Mouse (Mus musculus) left cerebral cortex, adult 2 months (tissue): Measurements from ENCODE around the gene Tbc1d23. TPM values are rescaled to one million over a fixed set of nuclear protein-coding genes. Genes with fewer than 3 reads are reported as not detected.
A peak's percentile ranks its signal among the peaks of the same experiment; 100 is the strongest.

Experiments
- DNase-seq, 2 experiments: peaks; one replicate each; pipeline ENCODE4 v3.0.0; 2021 to 2022; ENCODE audit warnings: low spot score in 2 of 2, mixed read lengths in 1 of 2; ENCODE audit errors: extremely low spot score in 1 of 2
- H3K27ac ChIP-seq: fragments of 200-600 bp; 2 replicates; pipeline ENCODE4 v1.8.1; 2022
- H3K4me3 ChIP-seq: fragments of 200-600 bp; 2 replicates; pipeline ENCODE4 v1.8.1; 2022
- CTCF ChIP-seq: fragments of 200-600 bp; IDR thresholded peaks from 2 replicates; pipeline ENCODE4 v1.8.1; 2022; ENCODE audit warnings: antibody characterized with exemption, mild to moderate bottlenecking, moderate library complexity
- intact Hi-C: fragments of 180-260 bp; cut with DNase I; formaldehyde crosslinking; loops from one replicate; pipeline ENCODE4 v1.15.1; 2025
- total RNA-seq, 2 experiments: library from RNA; stranded (reverse); gene quantifications; 2 replicates each; pipeline ENCODE4 v1.2.3; 2021

Gene Tbc1d23
- total RNA-seq, 2 experiments from 2014 or later: 45.0 to 46.1 TPM

GRCm38 (mm10) chr16:57155899-57156298 is 75.4 kb downstream of the Tbc1d23 start:
- intact Hi-C loops: no loop called here
- H3K27ac ChIP-seq: no peak overlapping the region
- no peak for DNase-seq
- TF ChIP-seq CTCF: no peak
- no peak overlapping the region for H3K4me3 ChIP-seq

GRCm38 (mm10) chr16:57151437-57151836 is 79.9 kb downstream of the Tbc1d23 start:
- no peak for DNase-seq
- intact Hi-C loops: no loop called here
- no peak overlapping the region for H3K27ac ChIP-seq
- no peak for TF ChIP-seq CTCF
- H3K4me3 ChIP-seq: no peak overlapping the region

- no peak for TF ChIP-seq CTCF
- H3K27ac ChIP-seq: no peak overlapping the region
- intact Hi-C loops: no loop called here
- H3K4me3 ChIP-seq: no peak overlapping the region
- DNase-seq: no peak
Observed at GRCm38 (mm10) chr16:57144741-57145140, 86.6 kb downstream of the Tbc1d23 start.

GRCm38 (mm10) chr16:57133611-57134010 is 97.7 kb downstream of the Tbc1d23 start:
- no peak for DNase-seq
- Histone ChIP-seq H3K27ac (no peak overlapping the region), H3K4me3 (no peak overlapping the region)
- no peak for TF ChIP-seq CTCF
- intact Hi-C loops: no loop called here

- Histone ChIP-seq H3K4me3 (no peak overlapping the region), H3K27ac (no peak overlapping the region)
- intact Hi-C loops: no loop called here
- DNase-seq: no peak
- TF ChIP-seq CTCF: no peak
Observed at GRCm38 (mm10) chr16:57132326-57132725, 99.0 kb downstream of the Tbc1d23 start.

- no peak overlapping the region for H3K4me3 ChIP-seq
- TF ChIP-seq CTCF: no peak
- intact Hi-C loops: no loop called here
- no peak for DNase-seq
- no peak overlapping the region for H3K27ac ChIP-seq
Observed at GRCm38 (mm10) chr16:57131544-57131943, 99.8 kb downstream of the Tbc1d23 start.

- DNase-seq: no peak
- intact Hi-C loops: no loop called here
- Histone ChIP-seq H3K4me3 (no peak overlapping the region), H3K27ac (no peak overlapping the region)
- TF ChIP-seq CTCF: no peak
Observed at GRCm38 (mm10) chr16:57130752-57131400, 100.4 kb downstream of the Tbc1d23 start.

- Histone ChIP-seq H3K27ac (no peak overlapping the region), H3K4me3 (no peak overlapping the region)
- DNase-seq: no peak
- intact Hi-C loops: no loop called here
- TF ChIP-seq CTCF: no peak
Observed at GRCm38 (mm10) chr16:57127825-57128224, 103.5 kb downstream of the Tbc1d23 start.

- no peak overlapping the region for H3K27ac ChIP-seq
- no peak for TF ChIP-seq CTCF
- DNase-seq: no peak
- intact Hi-C loops: no loop called here
- H3K4me3 ChIP-seq: no peak overlapping the region
Observed at GRCm38 (mm10) chr16:57126268-57126667, 105.0 kb downstream of the Tbc1d23 start.

- TF ChIP-seq CTCF: no peak
- intact Hi-C loops: loop anchor here (5.0 kb wide), 1 partner anchor 44 kb away; the partner anchor contains the start of gene Nit2
- Histone ChIP-seq H3K27ac (no peak overlapping the region), H3K4me3 (peak overlapping the region; percentile 100)
- no peak for DNase-seq
Observed at GRCm38 (mm10) chr16:57122682-57123445, 108.4 kb downstream of the Tbc1d23 start.

- DNase-seq: no peak
- no peak for TF ChIP-seq CTCF
- Histone ChIP-seq H3K4me3 (peak overlapping the region; percentile 100), H3K27ac (peak overlapping the region; percentile 99)
- intact Hi-C loops: loop anchor here (1.0 to 5.0 kb wide), 3 partner anchors 45 to 405 kb away; partner anchors contain the start of genes Nit2, Tbc1d23 and Tfg
Observed at GRCm38 (mm10) chr16:57121816-57122415, 109.4 kb downstream of the Tbc1d23 start.
